ENCODE assay signal across 12 mouse cellular contexts in the genomic region with DNA sequence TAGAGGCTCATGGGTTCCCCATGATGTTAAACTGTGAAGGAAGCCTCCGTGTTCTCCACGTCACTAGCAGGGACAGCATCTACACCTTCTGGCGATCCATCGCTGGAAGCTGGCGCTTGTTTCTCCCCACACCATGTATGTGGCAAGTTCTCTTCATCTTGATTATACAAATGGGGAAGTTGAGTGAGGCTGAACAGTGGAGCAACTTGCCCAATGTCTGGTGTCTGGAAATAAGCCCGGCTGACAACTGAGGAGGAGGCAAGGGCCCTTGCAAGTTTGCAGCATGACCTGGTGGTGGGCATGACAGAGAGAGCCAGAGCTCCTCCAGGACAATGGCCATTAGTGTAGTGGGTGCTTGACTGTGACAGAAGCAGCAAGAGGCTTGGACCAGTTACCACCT. TPM values are rescaled to one million over a fixed set of nuclear protein-coding genes. Genes with fewer than 3 reads are reported as not detected.
ATAC-seq lines count a peak whose summit lies in the region.
"Had no signal": no experiment of that assay in that cellular context is flagged by ENCODE, and none has a peak within 500 bp of the region (broad histone marks: within the 10 kb centered on the region; RNA-seq: fewer than 3 reads in every experiment).

No protein-coding gene starts in this region.

- peak; percentile 71 for ATAC-seq in granulocyte monocyte progenitor cell, adult 5-6 weeks (replicated peaks; ENCODE audit: poor library complexity, severe bottlenecking)
- ATAC-seq in hematopoietic stem cell, adult 5-6 weeks (replicated peaks in 1 of 2; ENCODE audit: insufficient read depth in 1 of 2, low FRiP score in 2 of 2, low TSS enrichment in 1 of 2, low read depth in 1 of 2, poor library complexity in 2 of 2, severe bottlenecking in 2 of 2), result peak; percentile 73 to 75
- peak; percentile 73 for ATAC-seq in megakaryocyte, adult 5-6 weeks (ENCODE audit: poor library complexity, severe bottlenecking)
- ATAC-seq in megakaryocyte-erythroid progenitor cell, adult 5-6 weeks (replicated peaks; ENCODE audit: low FRiP score, low TSS enrichment, poor library complexity, severe bottlenecking), result 0 out of 2 replicates have a peak, but pooled peaks have one; percentile 13
- ATAC-seq in neutrophil, adult 5-6 weeks (ENCODE audit: extremely low read depth, insufficient number of reproducible peaks, low FRiP score, poor library complexity, severe bottlenecking), result peak; percentile 57

RNA-seq across cellular contexts. Expression of a gene that starts 50.2 kb away (rescaled TPM):
- total RNA-seq in granulocyte monocyte progenitor cell, adult 5-6 weeks (2014; fragmentation: Nextera tagmentation), result 11.8 and 14.1 TPM in 2 replicates
- total RNA-seq in granulocyte monocyte progenitor cell, adult 5-6 weeks (2017), result 4.6 and 5.9 TPM in 2 replicates
- not detected in 2 replicates for total RNA-seq in hematopoietic stem cell, adult 5-6 weeks (2017)
- total RNA-seq in megakaryocyte, adult 5-6 weeks (2015), result 0.75 and 0.91 TPM in 2 replicates
- total RNA-seq in megakaryocyte, adult 5-6 weeks (2017), result 0.44 and 1.9 TPM in 2 replicates
- 0.90 TPM in 1 of 2 replicates, not detected in the other for total RNA-seq in megakaryocyte-erythroid progenitor cell, adult 5-6 weeks (2014; fragmentation: Nextera tagmentation)
- total RNA-seq in megakaryocyte-erythroid progenitor cell, adult 5-6 weeks (2017), result not detected in 2 replicates
- not detected in 2 replicates for total RNA-seq in neutrophil, adult 5-6 weeks (2017)
- total RNA-seq: adrenal gland, adult 2 months; adrenal gland, postnatal 10 days; adrenal gland, postnatal 25 days; adrenal gland, postnatal 4 days; ES-E14; forebrain, postnatal 0 days; MEL had no signal

Comparison
In these comparisons a context has a peak if more than half of its experiments do, and no peak if none do; other contexts are left out.
1. Peak in every context shown above with its lines: ATAC-seq.
2. ATAC-seq: peak in every context shown above with its lines; median percentile 74 in hematopoietic stem cell, adult 5-6 weeks; 73 in megakaryocyte, adult 5-6 weeks; 71 in granulocyte monocyte progenitor cell, adult 5-6 weeks; 57 in neutrophil, adult 5-6 weeks; 13 in megakaryocyte-erythroid progenitor cell, adult 5-6 weeks.